Comparison of ENCODE assay signal across 8 mouse cellular contexts in the genomic region with DNA sequence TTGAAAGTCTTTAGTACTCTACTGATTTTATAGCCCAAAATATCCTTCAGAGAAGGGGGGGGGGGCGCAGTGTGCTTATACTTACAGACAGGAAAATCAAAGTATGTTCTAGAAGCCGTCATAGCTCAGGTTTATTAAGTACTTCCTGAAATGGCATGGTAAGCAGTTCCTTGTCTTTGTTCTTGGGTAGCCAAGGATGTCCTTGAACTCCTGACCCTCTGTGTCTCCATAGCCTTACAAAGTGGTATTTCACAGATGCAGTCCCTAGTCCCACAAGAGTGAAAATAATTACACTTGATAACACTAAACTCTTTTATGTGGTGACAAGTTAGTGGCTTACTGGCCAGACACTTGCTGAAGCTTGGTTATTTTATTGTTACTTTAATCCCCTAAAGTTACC. TPM values are rescaled to one million over a fixed set of nuclear protein-coding genes. Genes with fewer than 3 reads are reported as not detected.
A peak's percentile ranks its signal among the peaks of the same experiment; 100 is the strongest.
DNase-seq lines count a peak whose midpoint lies in the region; ATAC-seq and TF ChIP-seq lines count a peak whose summit lies in the region.

No protein-coding gene starts in this region.

- H3K27ac ChIP-seq in hindbrain, postnatal 0 days: peak overlapping the region; percentile 99
- H3K27ac ChIP-seq in midbrain, embryonic 14.5 days (replicated peaks; ENCODE audit: low read depth, low read length): peak overlapping the region; percentile 100

- peak overlapping the region; percentile 99 for H3K9ac ChIP-seq in hindbrain, postnatal 0 days (replicated peaks; ENCODE audit: low read length)
- H3K9ac ChIP-seq in midbrain, embryonic 14.5 days (replicated peaks; ENCODE audit: low read length): peak overlapping the region; percentile 100

- TF ChIP-seq CTCF in hindbrain, postnatal 0 days (IDR thresholded peaks at IDR 0.05; ENCODE audit: low read depth): no peak

- H3K4me3 ChIP-seq in hindbrain, postnatal 0 days (ENCODE audit: low read length): peak overlapping the region; percentile 98
- peak overlapping the region; percentile 94 for H3K4me3 ChIP-seq in midbrain, embryonic 14.5 days (replicated peaks; ENCODE audit: low read depth, low read length)

- peak overlapping the region; percentile 79 for H3K4me2 ChIP-seq in hindbrain, postnatal 0 days (ENCODE audit: low read depth, low read length)
- peak overlapping the region; percentile 83 for H3K4me2 ChIP-seq in midbrain, embryonic 14.5 days (ENCODE audit: low read length)

- WGBS in hindbrain, postnatal 0 days: 25% methylated on average over 2 of the region's 2 CpGs
- WGBS in midbrain, embryonic 14.5 days: 5% methylated on average over 2 of the region's 2 CpGs

- no peaks in the 10 kb centered on the region for H3K27me3 ChIP-seq in hindbrain, postnatal 0 days (ENCODE audit: insufficient read depth, low read length)
- H3K27me3 ChIP-seq in midbrain, embryonic 14.5 days (ENCODE audit: control insufficient read depth, insufficient read depth, low read length): no peaks in the 10 kb centered on the region

- no peak for ATAC-seq in hindbrain, postnatal 0 days
- ATAC-seq in midbrain, embryonic 14.5 days (ENCODE audit: low FRiP score, low TSS enrichment): no peak

- no peaks in the 10 kb centered on the region for H3K36me3 ChIP-seq in hindbrain, postnatal 0 days (ENCODE audit: insufficient read depth, low read length)
- no peaks in the 10 kb centered on the region for H3K36me3 ChIP-seq in midbrain, embryonic 14.5 days (ENCODE audit: control insufficient read depth, insufficient read depth, low read length)

- H3K9me3 ChIP-seq in hindbrain, postnatal 0 days (ENCODE audit: low read length): no peaks in the 10 kb centered on the region
- no peaks in the 10 kb centered on the region for H3K9me3 ChIP-seq in midbrain, embryonic 14.5 days (ENCODE audit: control insufficient read depth, low read length)

- peak; percentile 41 for DNase-seq in kidney, adult 9 months
- DNase-seq in kidney, adult 11 months: no peak
- peak; percentile 29 for DNase-seq in ZHBTc4 (ENCODE audit: low read depth, low spot score)
- no peak for DNase-seq in hindbrain, postnatal 0 days (ENCODE audit: low spot score)
- DNase-seq in midbrain, embryonic 14.5 days: peak; percentile 55
- DNase-seq in spleen, postnatal 10 days (ENCODE audit: low spot score in 2 of 2): no peak
- no peak for DNase-seq in spleen, postnatal 36 days (ENCODE audit: low spot score in 2 of 2)
- DNase-seq in layer of hippocampus, postnatal 36 days: no peak

- peaks cover 22% of the 10 kb centered on the region; the same call in 1 of the 2 replicates for H3K4me1 ChIP-seq in hindbrain, postnatal 0 days (ENCODE audit: insufficient read depth, low read length)
- peaks cover 51% of the 10 kb centered on the region for H3K4me1 ChIP-seq in midbrain, embryonic 14.5 days (ENCODE audit: control insufficient read depth, insufficient read depth, low read length)

RNA-seq across cellular contexts. Expression of gene Pbld2, which starts 0.9 kb away (rescaled TPM):
- 0.47 and 1.7 TPM in 2 replicates for total RNA-seq in hindbrain, postnatal 0 days (2014; rRNA removed)
- polyA plus RNA-seq in hindbrain, postnatal 0 days (2015; fragmentation: Nextera tagmentation; extraction: Ambion mirVana): 0.60 and 1.4 TPM in 2 replicates
- polyA plus RNA-seq in midbrain, embryonic 14.5 days (2014; fragmentation: Nextera tagmentation; extraction: Ambion mirVana): 0.79 and 0.89 TPM in 2 replicates
- total RNA-seq in layer of hippocampus, postnatal 36 days (2021): 1 to 10 TPM; 1.7 to 2.3 TPM

RNA-seq across cellular contexts. Expression of gene Hnrnph3, which starts 1.0 kb away (rescaled TPM):
- 5.4 and 9.4 TPM in 2 replicates for total RNA-seq in hindbrain, postnatal 0 days (2014; rRNA removed)
- 77.7 and 83.9 TPM in 2 replicates for polyA plus RNA-seq in hindbrain, postnatal 0 days (2015; fragmentation: Nextera tagmentation; extraction: Ambion mirVana)
- 101 TPM in 2 replicates for polyA plus RNA-seq in midbrain, embryonic 14.5 days (2014; fragmentation: Nextera tagmentation; extraction: Ambion mirVana)
- 10 to 100 TPM; 52.9 to 60.8 TPM for total RNA-seq in layer of hippocampus, postnatal 36 days (2021)

RNA-seq across cellular contexts. Expression of gene Pbld1, which starts 34.9 kb away (rescaled TPM):
- 0.22 and 18.2 TPM in 2 replicates for total RNA-seq in hindbrain, postnatal 0 days (2014; rRNA removed)
- polyA plus RNA-seq in hindbrain, postnatal 0 days (2015; fragmentation: Nextera tagmentation; extraction: Ambion mirVana): 0.63 and 0.88 TPM in 2 replicates
- 0.58 and 0.93 TPM in 2 replicates for polyA plus RNA-seq in midbrain, embryonic 14.5 days (2014; fragmentation: Nextera tagmentation; extraction: Ambion mirVana)
- 1 to 10 TPM in 1 of 2 experiments, under 1 TPM in 1; 0.30 to 1.1 TPM for total RNA-seq in layer of hippocampus, postnatal 36 days (2021)

RNA-seq across cellular contexts. Expression of gene Rufy2, which starts 45.0 kb away (rescaled TPM):
- 25.3 and 25.5 TPM in 2 replicates for total RNA-seq in hindbrain, postnatal 0 days (2014; rRNA removed)
- polyA plus RNA-seq in hindbrain, postnatal 0 days (2015; fragmentation: Nextera tagmentation; extraction: Ambion mirVana): 57.2 and 61.9 TPM in 2 replicates
- polyA plus RNA-seq in midbrain, embryonic 14.5 days (2014; fragmentation: Nextera tagmentation; extraction: Ambion mirVana): 59.9 and 60.3 TPM in 2 replicates
- total RNA-seq in layer of hippocampus, postnatal 36 days (2021): 10 to 100 TPM; 63.8 to 77.0 TPM

Comparison
In these comparisons a context has a peak if more than half of its experiments do, and no peak if none do; other contexts are left out.
1. DNase-seq: peak in kidney, adult 9 months (single experiment), ZHBTc4 (single experiment) and midbrain, embryonic 14.5 days (single experiment); none in kidney, adult 11 months (single experiment), hindbrain, postnatal 0 days (single experiment), spleen, postnatal 10 days (0 of 2), spleen, postnatal 36 days (0 of 2) and layer of hippocampus, postnatal 36 days (0 of 2).